Mouse (Mus musculus) spleen, embryonic (tissue): ENCODE data around the gene Glis2.

Source experiments
- CTCF ChIA-PET: fragments of 350-600 bp; sonication (Branson Sonifier 250); formaldehyde crosslinking; loops from one replicate; lab custom pipeline; 2022; lab: Charles Lee

Glis2 gene

DNA sequence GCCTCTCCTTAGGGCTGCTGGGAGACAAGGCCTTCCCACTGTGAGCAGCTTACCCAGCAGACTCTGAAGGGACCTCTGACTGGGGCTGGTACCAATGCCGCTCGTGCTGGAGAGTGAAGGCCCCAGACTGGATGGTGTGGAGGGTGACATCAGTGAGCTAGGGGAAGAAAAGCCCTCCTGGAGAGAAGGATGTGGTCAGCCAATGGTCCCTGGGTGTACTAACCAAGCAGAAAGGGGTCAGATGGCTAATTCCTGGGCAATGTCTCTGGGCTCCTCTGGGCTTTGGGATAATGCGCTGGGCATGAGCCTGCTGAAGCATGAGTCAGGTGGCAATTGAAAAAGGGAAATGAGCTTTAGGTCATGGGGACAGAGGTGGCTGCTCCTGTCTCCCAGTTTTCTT, 39.1 kb downstream of the Glis2 start:
- CTCF ChIA-PET: no interaction called here

DNA sequence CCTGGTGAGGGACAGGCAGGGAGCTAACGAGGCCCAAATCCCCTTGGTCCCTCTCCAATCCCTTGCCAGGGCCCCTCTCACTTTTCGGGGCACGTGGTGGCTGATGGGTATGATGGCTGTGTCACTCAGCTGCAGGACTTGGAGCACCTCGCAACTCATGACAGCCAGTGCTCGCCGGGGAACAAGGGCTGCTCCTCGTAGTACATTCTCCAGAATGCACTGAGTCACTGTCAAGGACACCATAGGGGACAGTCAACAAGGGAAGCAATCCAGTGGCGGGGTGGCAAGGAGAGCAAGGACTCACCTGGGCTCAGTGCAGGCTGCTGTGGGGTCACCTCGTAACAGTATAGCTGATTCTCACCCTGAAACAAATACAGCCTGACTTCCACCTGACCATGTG, 40.2 kb downstream of the Glis2 start:
- CTCF ChIA-PET: interaction anchor here (0.6 kb wide), 1 partner anchor 83 kb away, joined by 4 read pairs; no protein-coding TSS in a partner anchor

- CTCF ChIA-PET: no interaction called here
These were observed 41.2 kb downstream of the Glis2 start for GRCm38 (mm10) chr16:4635760-4636159.

DNA sequence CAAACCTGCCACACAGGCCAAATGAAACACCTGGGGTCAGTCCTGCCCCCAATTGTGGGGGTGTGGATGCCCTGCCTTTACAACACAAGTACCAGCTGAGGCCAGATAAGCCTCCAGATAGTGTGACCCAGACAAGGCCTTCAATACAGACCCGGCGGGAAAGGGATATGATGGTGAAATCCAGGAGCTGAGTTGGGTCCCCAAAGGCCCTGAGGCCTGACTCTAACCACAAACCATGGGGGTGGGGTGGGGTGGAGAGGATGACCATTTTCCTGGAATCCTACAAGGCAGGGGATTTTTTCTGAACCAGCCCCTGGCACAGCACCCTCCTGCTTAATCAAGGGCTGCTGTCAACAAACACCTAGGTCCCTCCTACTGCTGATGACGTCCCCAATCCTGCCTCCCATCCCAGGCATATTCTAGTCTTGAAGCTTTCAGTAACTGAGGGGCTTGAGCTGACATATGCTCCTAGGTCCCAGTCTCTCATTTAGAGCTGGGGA, 44.4 kb downstream of the Glis2 start:
- CTCF ChIA-PET: no interaction called here

DNA sequence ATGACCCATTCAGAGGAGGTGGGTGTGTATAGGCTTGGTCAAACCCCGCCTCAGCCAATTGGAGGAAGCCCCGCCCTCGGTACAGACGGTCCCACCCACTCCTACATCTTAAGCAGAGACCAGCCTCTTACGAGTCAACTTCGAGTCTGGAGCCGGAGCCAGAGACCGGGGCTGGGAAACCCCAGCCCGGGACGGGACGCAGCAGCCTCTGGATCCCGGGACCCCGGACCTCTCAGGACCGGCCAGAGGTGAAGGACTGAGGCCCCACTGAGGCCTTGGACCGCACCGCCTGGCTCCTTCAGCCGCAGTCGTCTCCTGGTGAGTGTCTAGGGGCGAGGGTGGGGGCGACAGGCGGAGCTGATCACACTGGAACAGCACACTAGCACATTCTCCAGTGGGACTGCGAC, 45.3 kb downstream of the Glis2 start, which contains the start of the genes Vasn and Dnaja3:
Gene Vasn (plus strand): TSS at position 111 of the 407 bp plus-strand sequence.
Gene Dnaja3 (plus strand): TSS at position 159 of the 407 bp plus-strand sequence.
- CTCF ChIA-PET: no interaction called here

- CTCF ChIA-PET: no interaction called here
These were observed 45.9 kb downstream of the Glis2 start for GRCm38 (mm10) chr16:4640267-4641005.

DNA sequence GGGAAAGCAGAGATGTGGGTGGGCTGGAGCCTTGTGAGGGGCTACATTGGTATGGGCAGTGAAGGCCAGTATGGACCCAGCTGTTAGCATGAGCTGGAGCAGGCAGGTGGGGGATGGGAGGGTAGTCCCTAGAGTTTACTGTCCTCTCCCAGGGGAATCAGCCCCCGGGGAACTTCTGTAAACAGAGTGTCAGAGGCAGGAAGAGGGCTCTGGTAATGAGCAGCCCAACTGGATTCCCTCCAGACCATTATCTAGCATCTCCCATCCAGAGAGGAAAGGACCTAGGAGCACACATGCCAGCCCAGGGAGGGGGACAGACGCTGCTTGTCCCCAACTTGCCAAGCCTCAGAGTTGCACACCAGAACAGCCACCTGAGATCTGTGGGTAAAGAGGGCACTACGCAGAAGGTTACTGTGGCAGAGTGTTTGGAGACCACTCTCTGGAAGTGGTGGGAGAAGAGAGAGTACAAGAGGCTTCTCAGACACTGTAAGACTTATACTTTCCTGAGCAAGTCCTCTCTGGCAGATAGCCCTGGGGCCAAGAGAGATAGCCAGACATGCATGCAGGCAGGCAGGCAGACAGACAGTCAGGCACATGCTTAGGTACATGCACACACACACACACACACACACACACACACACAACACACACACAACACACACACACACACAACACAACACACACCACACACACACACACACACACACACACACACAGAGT, 46.8 kb downstream of the Glis2 start:
- CTCF ChIA-PET: no interaction called here

- CTCF ChIA-PET: interaction anchor here (0.6 to 0.7 kb wide), 2 partner anchors 56 to 368 kb away, joined by 7 to 19 read pairs; no protein-coding TSS in a partner anchor
These were observed 47.7 kb downstream of the Glis2 start for GRCm38 (mm10) chr16:4642190-4642589.

GRCm38 (mm10) chr16:4642937-4643336, 48.4 kb downstream of the Glis2 start:
- CTCF ChIA-PET: interaction anchor here (0.7 kb wide), 1 partner anchor 368 kb away, joined by 19 read pairs; no protein-coding TSS in a partner anchor

GRCm38 (mm10) chr16:4643670-4644419, 49.3 kb downstream of the Glis2 start:
- CTCF ChIA-PET: interaction anchor here (1.1 kb wide), 1 partner anchor 59 kb away, joined by 3 read pairs; no protein-coding TSS in a partner anchor

DNA sequence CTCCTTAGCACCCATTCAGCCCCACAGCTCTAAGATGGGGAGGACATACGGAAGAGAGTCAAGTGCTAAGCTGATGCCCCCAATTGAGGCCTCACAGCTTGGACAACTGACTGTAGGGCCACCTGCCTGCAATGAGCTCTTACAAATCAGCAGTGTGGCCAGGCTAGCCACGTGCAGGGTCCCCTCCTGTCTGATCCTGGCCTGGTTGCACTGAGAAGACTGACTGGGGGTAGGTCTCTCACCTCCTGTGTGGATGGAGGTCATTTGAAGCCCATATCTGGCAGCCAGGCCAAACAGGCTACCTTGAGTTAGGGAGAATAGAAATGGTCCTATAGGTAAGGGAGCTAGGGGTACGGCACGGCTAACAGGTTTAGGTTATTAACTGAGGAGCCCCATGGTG, 51.4 kb downstream of the Glis2 start:
- CTCF ChIA-PET: no interaction called here

DNA sequence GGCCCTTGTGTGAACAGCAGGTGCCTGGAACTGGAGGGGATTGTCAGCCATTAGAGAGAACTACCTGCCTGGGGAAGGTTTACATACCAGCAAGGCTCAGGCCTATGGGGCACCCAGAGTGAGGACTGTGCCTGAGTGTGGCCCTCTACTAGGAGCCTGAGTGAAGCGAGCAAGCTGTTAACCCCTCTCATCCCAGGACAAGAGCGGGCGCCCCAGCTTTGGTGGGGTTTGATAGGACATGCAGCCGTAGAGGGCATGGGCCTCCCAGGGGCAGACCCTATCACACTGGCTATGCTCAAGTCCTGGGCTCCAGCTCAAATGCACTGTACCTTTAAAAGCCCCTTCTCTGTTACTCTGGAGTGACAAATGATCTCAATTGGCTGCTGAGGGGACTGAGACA, 52.3 kb downstream of the Glis2 start:
- CTCF ChIA-PET: no interaction called here

DNA sequence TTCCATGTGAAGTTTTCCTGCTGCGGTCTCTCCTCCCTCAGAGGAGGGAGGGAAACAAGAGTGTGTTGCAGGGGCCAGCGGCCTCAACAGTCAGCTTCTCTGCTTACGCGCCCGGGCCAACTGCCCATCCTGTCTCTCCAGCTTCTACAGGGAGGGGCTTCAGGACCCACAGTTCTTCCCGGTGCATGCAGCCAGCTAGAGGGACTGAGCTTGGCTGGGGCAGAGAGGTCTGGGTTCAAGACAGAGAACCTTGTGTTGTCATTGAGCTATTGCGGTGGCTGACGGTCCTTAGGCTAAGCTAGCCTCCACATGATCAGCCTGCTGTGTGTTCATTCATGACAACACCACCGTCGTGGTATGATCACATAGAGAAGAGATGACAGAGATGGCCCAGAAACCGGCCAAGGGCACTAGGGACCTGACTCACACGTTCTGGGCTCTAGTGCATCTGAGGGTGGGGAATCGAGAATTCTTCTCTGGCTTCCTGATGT, 53.2 kb downstream of the Glis2 start:
- CTCF ChIA-PET: interaction anchor here (0.6 kb wide), 1 partner anchor 113 kb away, joined by 18 read pairs; no protein-coding TSS in a partner anchor

DNA sequence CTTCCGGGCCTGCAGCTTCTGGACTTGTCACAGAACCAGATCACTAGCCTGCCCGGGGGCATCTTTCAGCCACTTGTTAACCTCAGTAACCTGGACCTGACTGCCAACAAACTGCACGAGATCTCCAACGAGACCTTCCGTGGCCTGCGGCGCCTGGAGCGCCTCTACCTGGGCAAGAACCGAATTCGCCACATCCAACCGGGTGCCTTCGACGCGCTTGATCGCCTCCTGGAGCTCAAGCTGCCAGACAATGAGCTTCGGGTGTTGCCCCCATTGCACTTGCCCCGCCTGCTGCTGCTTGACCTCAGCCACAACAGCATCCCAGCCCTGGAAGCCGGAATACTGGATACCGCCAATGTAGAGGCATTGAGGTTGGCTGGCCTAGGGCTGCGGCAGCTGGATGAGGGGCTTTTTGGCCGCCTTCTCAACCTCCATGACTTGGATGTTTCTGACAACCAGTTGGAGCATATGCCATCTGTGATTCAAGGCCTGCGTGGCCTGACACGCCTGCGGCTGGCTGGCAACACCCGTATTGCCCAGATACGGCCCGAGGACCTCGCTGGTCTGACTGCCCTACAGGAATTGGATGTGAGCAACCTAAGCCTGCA, 54.0 kb downstream of the Glis2 start:
- CTCF ChIA-PET: interaction anchor here (0.5 kb wide), 1 partner anchor 32 kb away, joined by 4 read pairs; no protein-coding TSS in a partner anchor

DNA sequence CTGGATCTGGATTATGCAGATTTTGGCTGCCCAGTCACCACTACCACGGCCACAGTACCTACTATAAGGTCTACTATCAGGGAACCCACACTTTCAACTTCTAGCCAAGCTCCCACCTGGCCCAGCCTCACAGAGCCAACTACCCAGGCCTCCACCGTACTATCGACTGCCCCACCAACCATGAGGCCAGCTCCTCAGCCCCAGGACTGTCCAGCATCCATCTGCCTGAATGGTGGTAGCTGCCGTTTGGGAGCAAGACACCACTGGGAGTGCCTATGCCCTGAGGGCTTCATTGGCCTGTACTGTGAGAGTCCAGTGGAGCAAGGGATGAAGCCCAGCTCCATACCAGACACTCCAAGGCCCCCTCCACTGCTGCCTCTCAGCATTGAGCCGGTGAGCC, 54.7 kb downstream of the Glis2 start:
- CTCF ChIA-PET: interaction anchor here (0.5 kb wide), 1 partner anchor 31 kb away, joined by 4 read pairs; no protein-coding TSS in a partner anchor

DNA sequence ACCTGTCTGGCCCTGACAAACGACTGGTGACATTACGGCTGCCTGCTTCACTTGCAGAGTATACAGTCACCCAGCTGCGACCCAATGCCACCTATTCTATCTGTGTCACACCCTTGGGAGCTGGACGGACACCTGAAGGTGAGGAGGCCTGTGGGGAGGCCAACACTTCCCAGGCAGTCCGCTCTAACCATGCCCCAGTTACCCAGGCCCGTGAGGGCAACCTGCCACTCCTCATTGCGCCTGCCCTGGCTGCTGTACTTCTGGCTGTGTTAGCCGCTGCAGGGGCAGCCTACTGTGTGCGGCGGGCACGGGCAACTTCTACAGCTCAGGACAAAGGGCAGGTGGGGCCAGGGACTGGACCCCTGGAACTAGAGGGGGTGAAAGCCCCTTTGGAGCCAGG, 55.2 kb downstream of the Glis2 start:
- CTCF ChIA-PET: no interaction called here

- CTCF ChIA-PET: no interaction called here
These were observed 55.6 kb downstream of the Glis2 start for GRCm38 (mm10) chr16:4650161-4650560.

DNA sequence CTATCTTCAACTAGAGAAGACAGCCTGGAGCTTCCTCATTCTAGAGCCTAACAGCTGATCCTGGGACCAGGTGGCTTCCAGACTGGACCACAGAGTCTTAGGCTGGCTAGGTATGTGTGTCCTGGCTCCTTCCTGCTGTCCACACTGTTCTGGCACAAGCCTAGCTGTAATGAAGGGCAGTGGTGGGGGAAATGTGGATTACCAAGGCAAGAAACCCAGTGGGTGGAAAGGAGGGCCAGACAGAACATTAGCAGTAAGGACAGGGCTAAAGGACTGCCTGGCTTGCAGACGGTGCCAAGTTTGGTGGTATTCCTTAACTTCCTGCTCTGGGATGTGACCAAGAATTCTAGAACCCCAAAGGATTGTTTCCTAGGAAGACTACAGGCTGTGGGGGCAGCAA, 56.6 kb downstream of the Glis2 start:
- CTCF ChIA-PET: no interaction called here

DNA sequence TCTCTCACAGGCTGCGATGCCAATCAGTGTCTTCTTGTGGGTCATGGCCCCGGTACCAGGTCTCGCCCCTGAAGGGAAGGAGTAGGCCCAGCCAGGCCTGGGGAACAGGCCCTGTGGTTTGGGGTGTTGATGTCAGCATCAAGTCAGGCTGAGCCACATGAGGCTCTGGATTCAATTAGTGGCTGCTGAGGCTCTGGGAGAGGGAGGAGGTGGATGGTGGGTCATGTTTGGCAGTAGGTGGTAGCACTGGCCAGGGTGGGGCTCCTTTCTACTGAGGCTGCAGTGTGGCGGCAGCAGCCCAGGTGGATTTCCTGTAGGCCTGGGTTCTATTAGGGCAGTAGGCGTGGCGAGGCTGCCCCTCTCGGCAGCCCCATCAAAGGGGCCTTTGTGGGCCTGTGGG, 57.1 kb downstream of the Glis2 start:
- CTCF ChIA-PET: no interaction called here

- CTCF ChIA-PET: no interaction called here
These were observed 58.3 kb downstream of the Glis2 start for GRCm38 (mm10) chr16:4652707-4653416.
